Mouse (Mus musculus) heart, embryonic 15.5 days (tissue): ENCODE data around the gene Tbx1. TPM values are rescaled to one million over a fixed set of nuclear protein-coding genes. Genes with fewer than 3 reads are reported as not detected.

Source experiments
- ATAC-seq: fragments of 200-750 bp; cut with Nextera tagmentation; replicated peaks from 2 replicates; pipeline ENCODE4 v1.8.0; 2017; ENCODE audit warnings: low read depth, moderate TSS enrichment; ENCODE audit not compliant: insufficient number of reproducible peaks, insufficient read depth, low FRiP score
- H3K27ac ChIP-seq: fragments of 300-500 bp; sonication (generic); 2 replicates; pipeline ENCODE4 v1.5.1; 2015; ENCODE audit warnings: mild to moderate bottlenecking, inconsistent platforms
- H3K27me3 ChIP-seq: fragments of 300-500 bp; sonication (generic); 2 replicates; pipeline ENCODE4 v1.6.1; 2015; ENCODE audit warnings: inconsistent platforms
- H3K36me3 ChIP-seq: fragments of 300-500 bp; sonication (generic); 2 replicates; pipeline ENCODE4 v1.6.1; 2015; ENCODE audit warnings: mild to moderate bottlenecking, inconsistent platforms
- H3K4me1 ChIP-seq: fragments of 300-500 bp; sonication (generic); replicated peaks from 2 replicates; pipeline ENCODE4 v1.6.1; 2015; ENCODE audit warnings: inconsistent platforms
- H3K4me2 ChIP-seq: fragments of 300-500 bp; sonication (generic); 2 replicates; pipeline ENCODE4 v1.6.1; 2015; ENCODE audit warnings: inconsistent platforms, mild to moderate bottlenecking, moderate library complexity
- H3K4me3 ChIP-seq: fragments of 300-500 bp; sonication (generic); 2 replicates; pipeline ENCODE4 v1.5.1; 2015; ENCODE audit warnings: mild to moderate bottlenecking, inconsistent platforms
- H3K9ac ChIP-seq: fragments of 300-500 bp; sonication (generic); 2 replicates; pipeline ENCODE4 v1.6.1; 2015; ENCODE audit warnings: mild to moderate bottlenecking, inconsistent platforms
- H3K9me3 ChIP-seq: fragments of 300-500 bp; sonication (generic); replicated peaks from 2 replicates; pipeline ENCODE4 v1.6.1; 2016; ENCODE audit warnings: inconsistent platforms
- WGBS: fragments of 180-500 bp; shearing (Covaris S2); methylation state at CpG from one replicate; pipeline ENCODE4 v1.1.7; 2015; ENCODE audit warnings: mixed read lengths; 5-methylcytosine and 5-hydroxymethylcytosine counted together
- polyA plus RNA-seq: library from polyadenylated mRNA; unstranded; fragments of >200 nt; fragmentation: Nextera tagmentation; extraction: Ambion mirVana; gene quantifications from 2 replicates; pipeline ENCODE4 v1.2.1, GENCODE M21; 2015

Gene Tbx1
- polyA plus RNA-seq, 1 experiment from 2014 or later = 0.66 TPM

DNA sequence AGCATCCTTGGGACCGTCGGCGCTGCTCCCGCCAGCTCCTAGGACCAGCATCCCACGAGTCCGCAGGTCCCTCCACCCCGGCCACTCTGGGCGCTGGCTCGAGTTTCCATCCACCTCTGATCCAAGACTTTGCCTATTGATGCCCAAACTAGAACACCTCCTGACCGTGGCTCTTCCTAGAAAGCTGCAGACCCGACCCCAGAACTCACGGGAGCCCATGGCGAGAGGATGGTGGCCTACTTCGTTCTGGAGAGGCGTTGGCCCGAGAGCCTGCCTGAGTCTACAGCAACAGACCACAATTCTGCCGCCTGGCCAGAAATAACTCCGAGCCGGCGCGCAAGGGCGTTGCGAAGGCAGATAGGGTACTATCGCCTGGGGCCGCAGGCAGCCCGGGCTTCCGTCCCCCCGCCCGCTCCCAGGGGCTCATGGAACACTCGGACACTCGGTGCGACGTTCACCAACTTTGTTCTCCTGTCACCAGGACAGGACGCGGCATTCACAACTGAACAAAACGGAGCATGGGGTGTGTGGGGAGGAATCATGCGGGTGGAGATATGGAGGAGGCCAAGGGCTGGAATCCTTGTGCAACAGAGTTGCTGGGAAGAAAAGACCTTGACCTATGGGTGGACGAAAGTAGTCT lies 31.0 kb upstream of the Tbx1 start:
- ATAC-seq = no peak
- peaks cover 97% of the 10 kb centered on the region for H3K27me3 ChIP-seq
- peak overlapping the region; percentile 53 for H3K9ac ChIP-seq
- no peaks in the 10 kb centered on the region for H3K36me3 ChIP-seq
- peaks cover 39% of the 10 kb centered on the region for H3K4me1 ChIP-seq
- H3K9me3 ChIP-seq = no peaks in the 10 kb centered on the region
- peak overlapping the region; percentile 58 for H3K4me3 ChIP-seq
- H3K27ac ChIP-seq = no peak overlapping the region
- WGBS = 4% methylated on average over 38 of the region's 38 CpGs
- peak overlapping the region; percentile 98 for H3K4me2 ChIP-seq

DNA sequence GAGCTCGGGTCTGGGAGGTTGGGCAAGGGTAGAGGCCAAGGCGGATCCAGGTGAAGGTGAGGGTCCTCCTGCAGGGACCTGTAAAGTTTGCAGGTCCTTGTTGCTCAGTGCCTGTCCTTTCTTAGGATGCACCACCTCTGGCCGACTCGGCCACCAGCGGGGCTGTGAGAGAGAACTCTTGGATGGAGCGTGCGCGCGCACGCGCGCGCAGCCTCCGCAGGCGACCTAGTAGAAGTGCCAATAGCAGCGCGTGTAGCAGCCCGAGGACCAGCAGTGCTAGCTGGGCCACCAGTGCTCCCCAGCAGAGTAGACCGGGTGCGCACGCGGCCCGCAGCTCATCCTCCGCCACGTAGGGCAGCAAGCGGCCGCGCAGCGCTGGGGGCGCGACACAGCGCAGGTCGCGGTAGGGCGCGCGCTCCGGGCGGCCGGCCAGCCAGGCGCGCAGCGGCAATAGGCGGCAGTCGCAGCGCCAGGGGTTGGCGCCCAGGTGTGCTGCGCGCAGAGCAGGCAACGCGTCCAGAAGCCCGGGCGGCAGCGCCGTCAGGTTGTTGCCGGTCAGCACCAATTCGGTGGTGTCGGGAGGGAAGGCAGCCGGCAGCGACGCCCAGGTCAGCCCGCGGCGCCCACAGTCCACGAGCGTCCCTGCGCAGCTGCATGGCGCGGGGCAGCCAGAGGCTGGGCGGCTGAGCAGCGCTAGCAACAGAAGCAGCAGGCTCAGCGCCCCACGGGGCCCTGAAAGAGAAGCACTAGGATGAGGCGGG lies 30.3 kb upstream of the Tbx1 start:
- H3K4me1 ChIP-seq = peaks cover 32% of the 10 kb centered on the region
- peak overlapping the region; percentile 53 for H3K9ac ChIP-seq
- H3K27ac ChIP-seq = no peak overlapping the region
- no peaks in the 10 kb centered on the region for H3K9me3 ChIP-seq
- H3K4me2 ChIP-seq = peak overlapping the region; percentile 98
- peak overlapping the region; percentile 58 for H3K4me3 ChIP-seq
- no peaks in the 10 kb centered on the region for H3K36me3 ChIP-seq
- H3K27me3 ChIP-seq = peaks cover 98% of the 10 kb centered on the region
- peak; percentile 5; the same call in 1 of the 2 replicates for ATAC-seq
- WGBS = 2% methylated on average over 74 of the region's 74 CpGs

DNA sequence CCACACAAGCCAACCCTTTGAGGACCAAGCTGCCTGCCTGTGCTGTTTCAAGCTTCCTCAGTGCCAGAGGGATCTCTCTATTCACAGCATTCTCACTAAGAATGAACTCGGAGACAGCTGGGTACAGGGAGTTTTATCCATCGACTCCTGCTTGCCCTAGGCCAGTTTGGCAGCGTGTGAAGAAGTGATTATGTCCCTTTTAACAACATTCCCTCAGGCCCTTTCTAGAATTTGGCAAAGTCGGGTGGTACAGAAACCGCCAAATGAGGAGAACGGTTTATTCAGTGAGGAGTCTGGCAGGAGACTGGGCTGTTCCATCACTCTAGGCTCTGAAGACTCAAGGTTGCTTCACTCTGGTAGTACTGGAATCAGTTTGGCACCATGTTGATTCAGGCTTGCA lies 29.7 kb upstream of the Tbx1 start:
- Histone ChIP-seq H3K9me3 (no peaks in the 10 kb centered on the region), H3K4me2 (peak overlapping the region; percentile 98), H3K36me3 (no peaks in the 10 kb centered on the region), H3K4me1 (peaks cover 26% of the 10 kb centered on the region), H3K4me3 (peak overlapping the region; percentile 58), H3K27ac (no peak overlapping the region), H3K27me3 (peaks cover 92% of the 10 kb centered on the region), H3K9ac (no peak overlapping the region)
- WGBS = 40% methylated on average over 6 of the region's 6 CpGs
- ATAC-seq = no peak

DNA sequence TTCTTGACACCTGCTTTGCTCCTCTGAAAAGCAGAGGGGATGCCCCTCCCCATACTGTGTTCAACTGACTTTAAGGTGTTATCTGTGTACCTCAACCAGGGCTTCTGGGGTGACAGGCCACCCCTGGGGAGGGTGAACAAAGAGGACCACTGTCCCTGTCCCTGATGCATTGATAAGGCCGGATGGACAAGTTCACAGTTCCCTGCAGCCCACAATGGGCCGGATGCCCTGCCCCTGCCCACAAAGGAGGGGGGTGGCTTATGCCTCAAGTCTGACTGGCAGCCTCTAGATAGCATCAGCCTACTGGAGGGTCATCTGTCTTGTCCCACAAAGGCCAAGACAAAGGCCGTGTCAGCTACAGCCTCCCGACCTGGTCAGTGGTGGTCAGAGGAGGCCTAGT lies 28.6 kb upstream of the Tbx1 start:
- WGBS = 53% methylated on average over 4 of the region's 4 CpGs
- H3K9me3 ChIP-seq = no peaks in the 10 kb centered on the region
- no peak overlapping the region for H3K9ac ChIP-seq
- no peaks in the 10 kb centered on the region for H3K36me3 ChIP-seq
- peaks cover 81% of the 10 kb centered on the region for H3K27me3 ChIP-seq
- ATAC-seq = no peak
- no peak overlapping the region for H3K27ac ChIP-seq
- no peak overlapping the region for H3K4me2 ChIP-seq
- H3K4me1 ChIP-seq = peaks cover 25% of the 10 kb centered on the region
- H3K4me3 ChIP-seq = no peak overlapping the region

DNA sequence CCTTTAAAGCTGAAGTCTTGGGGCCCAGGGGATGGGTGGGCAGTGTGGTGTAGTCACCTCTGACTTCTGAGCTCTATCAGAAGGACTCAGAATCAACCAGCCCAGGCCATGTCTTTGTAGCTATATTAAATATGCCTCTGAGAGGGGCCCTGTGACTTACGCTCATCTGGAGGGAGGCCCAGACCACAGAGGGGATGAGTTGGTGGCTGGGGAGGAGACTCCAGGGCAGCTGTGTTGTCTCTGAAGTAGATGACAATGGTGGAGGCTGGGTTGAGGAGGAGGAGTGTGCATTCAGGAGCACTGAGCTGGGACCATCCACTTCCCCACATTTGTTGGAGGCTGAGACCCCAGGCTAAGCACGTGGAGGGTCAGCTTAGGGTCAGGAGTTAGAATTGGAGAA lies 27.8 kb upstream of the Tbx1 start:
- H3K4me2 ChIP-seq = no peak overlapping the region
- no peak overlapping the region for H3K27ac ChIP-seq
- H3K9me3 ChIP-seq = no peaks in the 10 kb centered on the region
- no peak overlapping the region for H3K4me3 ChIP-seq
- H3K9ac ChIP-seq = no peak overlapping the region
- 64% methylated on average over 2 of the region's 2 CpGs for WGBS
- peaks cover 80% of the 10 kb centered on the region for H3K27me3 ChIP-seq
- H3K4me1 ChIP-seq = peaks cover 25% of the 10 kb centered on the region
- no peak for ATAC-seq
- no peaks in the 10 kb centered on the region for H3K36me3 ChIP-seq

GRCm38 (mm10) chr16:18617370-18618065 lies 27.0 kb upstream of the Tbx1 start:
- Histone ChIP-seq H3K27me3 (peaks cover 75% of the 10 kb centered on the region), H3K27ac (no peak overlapping the region), H3K9ac (no peak overlapping the region), H3K4me3 (peak overlapping the region; percentile 25; the same call in 1 of the 2 replicates), H3K4me2 (peak overlapping the region; percentile 56), H3K4me1 (peaks cover 25% of the 10 kb centered on the region), H3K9me3 (no peaks in the 10 kb centered on the region), H3K36me3 (no peaks in the 10 kb centered on the region)
- WGBS = 1% methylated on average over 27 of the region's 27 CpGs
- peak; percentile 28; the same call in 1 of the 2 replicates for ATAC-seq

DNA sequence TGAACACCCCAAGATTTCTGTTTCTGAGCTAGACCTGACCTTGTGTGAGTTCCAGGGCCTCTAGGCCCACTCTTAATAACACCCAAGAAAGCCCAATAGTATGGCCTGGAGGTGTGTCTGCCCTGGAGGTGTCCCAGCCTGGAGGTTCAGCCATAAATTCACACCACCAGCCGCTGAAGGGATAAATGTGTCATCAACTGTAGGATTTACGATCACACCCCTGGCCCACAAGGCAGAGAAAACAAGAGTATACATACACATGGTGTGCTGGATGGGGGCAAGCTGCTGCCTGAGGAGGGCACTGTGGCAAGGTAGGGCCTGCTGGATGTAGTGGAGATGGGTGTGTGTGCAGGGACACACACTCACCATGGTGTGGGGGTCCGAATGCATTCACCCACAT lies 22.8 kb upstream of the Tbx1 start:
- Histone ChIP-seq H3K4me2 (no peak overlapping the region), H3K27ac (no peak overlapping the region), H3K36me3 (no peaks in the 10 kb centered on the region), H3K4me3 (no peak overlapping the region), H3K9me3 (no peaks in the 10 kb centered on the region), H3K4me1 (peaks cover 15% of the 10 kb centered on the region), H3K9ac (no peak overlapping the region), H3K27me3 (peaks cover 64% of the 10 kb centered on the region)
- no peak for ATAC-seq
- WGBS = 76% methylated on average over 3 of the region's 3 CpGs

DNA sequence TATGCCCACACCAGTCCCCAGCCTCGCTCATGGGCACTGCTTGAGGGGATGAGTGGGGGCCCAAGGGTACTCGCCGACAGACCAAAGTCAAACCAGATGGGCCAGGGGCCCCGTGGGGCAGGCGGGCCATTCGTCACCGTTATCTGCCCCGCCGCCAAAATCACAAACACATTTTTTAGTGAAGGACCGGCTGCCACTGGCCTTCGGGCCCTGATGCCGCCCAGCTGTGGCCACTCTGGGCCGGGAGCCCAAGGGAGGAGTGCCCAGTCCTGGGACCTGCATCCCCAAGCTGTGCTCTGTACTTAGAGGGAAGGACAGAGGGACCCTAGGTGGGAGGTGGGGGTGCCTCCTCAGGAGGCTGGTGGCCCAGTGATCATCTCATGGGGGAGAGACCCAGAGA lies 21.3 kb upstream of the Tbx1 start:
- no peak for ATAC-seq
- 46% methylated on average over 13 of the region's 13 CpGs for WGBS
- Histone ChIP-seq H3K27ac (no peak overlapping the region), H3K9ac (no peak overlapping the region), H3K4me1 (peaks cover 15% of the 10 kb centered on the region), H3K4me3 (no peak overlapping the region), H3K4me2 (no peak overlapping the region), H3K27me3 (peaks cover 58% of the 10 kb centered on the region), H3K36me3 (no peaks in the 10 kb centered on the region), H3K9me3 (no peaks in the 10 kb centered on the region)

DNA sequence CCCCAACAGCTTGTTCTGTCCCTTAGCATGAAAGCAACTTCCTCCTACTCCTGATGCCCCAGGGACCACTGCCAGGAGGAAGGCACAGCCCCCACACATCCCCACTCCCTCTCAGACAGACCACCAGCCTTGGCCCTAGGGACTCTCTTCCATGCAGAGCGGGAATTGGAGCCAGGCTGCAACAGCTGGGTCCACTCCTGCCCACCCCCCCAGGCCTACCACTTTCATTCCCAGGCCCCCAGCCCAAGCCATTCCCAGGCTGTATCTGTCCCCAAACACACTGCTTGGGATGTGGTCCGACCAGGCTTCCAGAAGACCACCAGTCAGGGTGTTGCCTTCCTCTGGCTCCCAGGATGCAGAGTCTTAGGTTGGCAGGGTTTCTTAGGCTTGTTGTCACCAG lies 18.6 kb upstream of the Tbx1 start:
- H3K9me3 ChIP-seq = no peaks in the 10 kb centered on the region
- H3K4me3 ChIP-seq = no peak overlapping the region
- no peak overlapping the region for H3K9ac ChIP-seq
- H3K4me2 ChIP-seq = no peak overlapping the region
- no peaks in the 10 kb centered on the region for H3K36me3 ChIP-seq
- H3K27ac ChIP-seq = no peak overlapping the region
- H3K27me3 ChIP-seq = peaks cover 52% of the 10 kb centered on the region
- no peak for ATAC-seq
- peaks cover 27% of the 10 kb centered on the region for H3K4me1 ChIP-seq
- WGBS = 57% methylated on average over 2 of the region's 2 CpGs

GRCm38 (mm10) chr16:18608226-18608625 lies 17.8 kb upstream of the Tbx1 start:
- H3K9ac ChIP-seq = no peak overlapping the region

DNA sequence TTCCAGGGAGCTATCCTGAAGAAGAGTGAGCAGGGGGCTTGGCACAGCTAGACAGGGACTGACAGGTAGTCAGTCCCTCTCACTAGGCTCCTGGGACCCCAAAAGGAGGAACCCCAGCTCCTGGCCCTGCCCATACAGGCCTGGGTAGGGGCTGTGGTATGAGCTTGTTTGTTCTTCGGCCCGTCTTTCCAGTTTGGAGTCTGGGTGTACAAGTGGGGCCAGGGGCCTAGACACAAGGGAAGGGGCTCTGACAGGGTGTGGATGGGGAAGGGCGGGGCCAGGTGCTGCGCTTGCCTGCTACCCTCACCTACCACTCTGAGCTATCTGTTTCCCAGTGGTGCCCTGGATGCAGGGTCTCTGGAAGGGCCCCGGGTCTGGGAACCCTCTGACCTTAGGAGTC lies 15.2 kb upstream of the Tbx1 start:
- Histone ChIP-seq H3K4me2 (no peak overlapping the region), H3K36me3 (no peaks in the 10 kb centered on the region), H3K9ac (no peak overlapping the region), H3K9me3 (no peaks in the 10 kb centered on the region), H3K27ac (no peak overlapping the region), H3K4me3 (no peak overlapping the region), H3K27me3 (peaks cover 30% of the 10 kb centered on the region), H3K4me1 (peaks cover 29% of the 10 kb centered on the region)
- WGBS = 89% methylated on average over 5 of the region's 5 CpGs
- ATAC-seq = no peak

More at GRCm38 (mm10) chr16:18608226-18608625, 17.8 kb upstream of the Tbx1 start:
- Histone ChIP-seq H3K9me3 (no peaks in the 10 kb centered on the region), H3K4me2 (no peak overlapping the region), H3K4me1 (peaks cover 31% of the 10 kb centered on the region), H3K27me3 (peaks cover 45% of the 10 kb centered on the region), H3K4me3 (no peak overlapping the region), H3K36me3 (no peaks in the 10 kb centered on the region), H3K27ac (no peak overlapping the region)
- WGBS = 19% methylated on average over 11 of the region's 11 CpGs
- no peak for ATAC-seq
